Mouse (Mus musculus) heart, postnatal 0 days (tissue): ENCODE data around the gene Ccdc97. TPM values are rescaled to one million over a fixed set of nuclear protein-coding genes. Genes with fewer than 3 reads are reported as not detected.
A peak's percentile ranks its signal among the peaks of the same experiment; 100 is the strongest.

Experiments
- ATAC-seq: fragments of 200-750 bp; cut with Nextera tagmentation; 2 replicates; pipeline ENCODE4 v1.8.0; 2017; ENCODE audit warnings: low read depth, moderate number of reproducible peaks, moderate library complexity; ENCODE audit not compliant: insufficient read depth
- DNase-seq: peaks from one replicate; pipeline ENCODE4 v3.0.0-alpha.2; 2016; ENCODE audit warnings: low spot score
- H3K27ac ChIP-seq: fragments of 300-500 bp; sonication (generic); 2 replicates; pipeline ENCODE4 v1.5.1; 2014; ENCODE audit warnings: low read depth, mild to moderate bottlenecking
- H3K27me3 ChIP-seq: fragments of 300-500 bp; sonication (generic); 2 replicates; pipeline ENCODE4 v1.6.1; 2014; ENCODE audit warnings: low read length, mixed read lengths; ENCODE audit not compliant: control insufficient read depth, insufficient read depth
- H3K36me3 ChIP-seq: fragments of 300-500 bp; sonication (generic); replicated peaks from 2 replicates; pipeline ENCODE4 v1.6.1; 2014; ENCODE audit warnings: low read length, mixed read lengths; ENCODE audit not compliant: control insufficient read depth, insufficient read depth
- H3K4me1 ChIP-seq: fragments of 300-500 bp; sonication (generic); 2 replicates; pipeline ENCODE4 v1.6.1; 2014; ENCODE audit warnings: antibody characterized with exemption; ENCODE audit not compliant: control insufficient read depth, insufficient read depth
- H3K4me2 ChIP-seq: fragments of 300-500 bp; sonication (generic); 2 replicates; pipeline ENCODE4 v1.6.1; 2014; ENCODE audit warnings: low read depth, mild to moderate bottlenecking, low read length, moderate library complexity
- H3K4me3 ChIP-seq: fragments of 300-500 bp; sonication (generic); 2 replicates; pipeline ENCODE4 v1.5.1; 2014; ENCODE audit warnings: low read depth, low read length
- H3K9ac ChIP-seq: fragments of 300-500 bp; sonication (generic); replicated peaks from 2 replicates; pipeline ENCODE4 v1.6.1; 2014; ENCODE audit warnings: low read depth, low read length, mixed read lengths
- H3K9me3 ChIP-seq: fragments of 300-500 bp; sonication (generic); replicated peaks from 2 replicates; pipeline ENCODE4 v1.6.1; 2016; ENCODE audit warnings: low read length; ENCODE audit not compliant: control insufficient read depth
- CTCF ChIP-seq: IDR thresholded peaks from 2 replicates; pipeline ENCODE4 v1.5.1; 2016; ENCODE audit warnings: antibody characterized with exemption, control low read depth, low read depth
- EP300 ChIP-seq: IDR thresholded peaks from 2 replicates; pipeline ENCODE4 v1.6.1; 2016; ENCODE audit warnings: antibody characterized with exemption, low read depth
- WGBS: fragments of 180-500 bp; shearing (Covaris S2); extraction: QIAGEN DNeasy Blood & Tissue Kit; methylation state at CpG from one replicate; pipeline ENCODE4 v1.1.7; 2014; 5-methylcytosine and 5-hydroxymethylcytosine counted together
- polyA plus RNA-seq: library from polyadenylated mRNA; unstranded; fragments of >200 nt; fragmentation: Nextera tagmentation; extraction: Ambion mirVana; gene quantifications from 2 replicates; pipeline ENCODE4 v1.2.1, GENCODE M21; 2015
- total RNA-seq: library from RNA; depleted of rRNA; stranded (reverse); fragments of >200 nt; gene quantifications from 2 replicates; pipeline ENCODE4 v1.2.3, GENCODE M21; 2014; ENCODE audit warnings: low replicate concordance

Ccdc97 gene
- total and polyA plus RNA-seq, 2 experiments from 2014 or later = 11.6 to 13.3 TPM

GRCm38 (mm10) chr7:25753643-25754438, 35.0 kb upstream of the Ccdc97 start:
- H3K36me3 ChIP-seq = peaks cover 22% of the 10 kb centered on the region
- WGBS = under 1% methylated on average over 46 of the region's 46 CpGs
- H3K4me2 ChIP-seq = peak overlapping the region; percentile 95
- peak overlapping the region; percentile 96 for H3K9ac ChIP-seq
- H3K4me3 ChIP-seq = peak overlapping the region; percentile 78
- H3K27me3 ChIP-seq = no peaks in the 10 kb centered on the region
- ATAC-seq (peak; percentile 4), DNase-seq (no peak)
- H3K27ac ChIP-seq = peak overlapping the region; percentile 99
- H3K4me1 ChIP-seq = peaks cover 15% of the 10 kb centered on the region
- TF ChIP-seq CTCF (no peak), EP300 (no peak)
- no peaks in the 10 kb centered on the region for H3K9me3 ChIP-seq

DNA sequence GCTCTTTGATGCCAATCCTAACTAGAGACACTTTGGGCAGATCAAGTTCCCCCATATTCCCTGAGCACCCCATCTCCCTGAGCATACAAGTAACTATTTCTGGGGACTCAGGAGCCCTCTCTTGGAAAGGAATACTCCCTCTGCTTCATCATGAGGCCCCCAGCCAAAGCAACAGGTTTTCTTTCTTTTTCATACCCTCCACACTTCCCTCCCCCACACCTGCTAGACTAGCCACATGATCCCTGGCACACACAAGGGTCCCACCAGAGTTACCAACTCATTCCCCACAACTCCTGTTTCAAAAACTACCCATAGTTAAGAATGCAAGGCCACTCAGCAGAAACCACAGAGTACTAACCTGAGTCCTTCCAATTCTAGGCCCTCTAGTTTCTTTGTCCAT, 34.2 kb upstream of the Ccdc97 start:
- no peak for TF ChIP-seq EP300
- DNase-seq (no peak), ATAC-seq (no peak)
- Histone ChIP-seq H3K27me3 (no peaks in the 10 kb centered on the region), H3K9me3 (no peaks in the 10 kb centered on the region), H3K4me3 (peak overlapping the region; percentile 78), H3K4me1 (peaks cover 15% of the 10 kb centered on the region), H3K27ac (peak overlapping the region; percentile 99; the same call in 1 of the 2 replicates), H3K36me3 (peaks cover 29% of the 10 kb centered on the region), H3K9ac (peak overlapping the region; percentile 96), H3K4me2 (peak overlapping the region; percentile 95)

GRCm38 (mm10) chr7:25746844-25747243, 28.0 kb upstream of the Ccdc97 start:
- H3K4me1 ChIP-seq = no peaks in the 10 kb centered on the region
- H3K4me2 ChIP-seq = no peak overlapping the region
- H3K27ac ChIP-seq = no peak overlapping the region
- WGBS = 41% methylated on average over 3 of the region's 3 CpGs
- H3K9ac ChIP-seq = no peak overlapping the region
- ATAC-seq (no peak), DNase-seq (no peak)
- no peaks in the 10 kb centered on the region for H3K27me3 ChIP-seq
- TF ChIP-seq CTCF (no peak), EP300 (no peak)
- H3K4me3 ChIP-seq = no peak overlapping the region
- H3K36me3 ChIP-seq = peaks cover 90% of the 10 kb centered on the region
- no peaks in the 10 kb centered on the region for H3K9me3 ChIP-seq

DNA sequence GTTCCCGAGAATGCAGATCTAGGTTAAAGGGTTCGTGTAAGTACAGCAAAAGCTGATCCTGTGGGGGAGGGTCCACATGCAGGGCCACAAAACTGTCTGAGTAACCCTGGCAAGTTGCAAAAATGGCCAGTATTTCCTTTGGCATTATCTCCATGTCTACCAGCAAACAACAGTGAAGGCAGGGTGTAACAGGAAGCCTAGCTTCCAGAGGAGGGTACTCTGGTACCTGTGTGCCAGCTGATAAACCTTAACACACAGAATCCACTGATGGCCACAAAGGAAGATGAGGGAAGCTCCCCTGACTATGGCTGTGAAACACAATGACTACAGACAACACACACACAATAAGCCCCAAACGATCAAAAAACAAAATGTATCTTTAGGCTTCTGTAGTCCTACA, 19.4 kb upstream of the Ccdc97 start:
- Histone ChIP-seq H3K27ac (no peak overlapping the region), H3K4me2 (no peak overlapping the region), H3K9me3 (no peaks in the 10 kb centered on the region), H3K4me3 (no peak overlapping the region), H3K36me3 (peaks cover 100% of the 10 kb centered on the region), H3K27me3 (no peaks in the 10 kb centered on the region), H3K4me1 (no peaks in the 10 kb centered on the region), H3K9ac (no peak overlapping the region)
- DNase-seq (no peak), ATAC-seq (no peak)
- WGBS = 80% methylated on average over 3 of the region's 3 CpGs
- TF ChIP-seq EP300 (no peak), CTCF (no peak)

DNA sequence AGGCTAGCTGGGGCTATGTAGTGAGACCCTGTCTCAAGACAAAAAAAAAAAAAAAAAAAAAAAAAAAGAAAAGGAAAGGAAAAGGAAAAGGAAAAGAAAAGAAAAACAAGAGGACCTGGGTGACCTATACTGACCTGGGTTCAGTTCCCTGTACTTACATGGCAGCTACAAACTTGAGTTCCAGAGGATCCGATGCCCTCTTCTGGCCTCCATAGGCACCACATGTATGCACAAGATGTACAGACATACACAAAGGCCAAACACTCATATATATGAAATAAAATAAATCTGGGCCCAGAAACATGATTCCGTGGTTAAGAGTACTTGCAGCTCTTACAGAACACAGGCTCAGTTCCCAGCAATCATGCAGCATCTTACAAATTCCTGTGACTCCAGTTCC, 18.0 kb upstream of the Ccdc97 start:
- TF ChIP-seq EP300 (no peak), CTCF (peak; percentile 22; the same call in 1 of the 2 replicates)
- WGBS = 92% methylated on average over 2 of the region's 2 CpGs
- Histone ChIP-seq H3K4me2 (no peak overlapping the region), H3K27me3 (no peaks in the 10 kb centered on the region), H3K27ac (no peak overlapping the region), H3K4me1 (no peaks in the 10 kb centered on the region), H3K36me3 (peaks cover 100% of the 10 kb centered on the region), H3K9me3 (no peaks in the 10 kb centered on the region), H3K9ac (no peak overlapping the region), H3K4me3 (no peak overlapping the region)
- DNase-seq = no peak
- ATAC-seq = no peak

DNA sequence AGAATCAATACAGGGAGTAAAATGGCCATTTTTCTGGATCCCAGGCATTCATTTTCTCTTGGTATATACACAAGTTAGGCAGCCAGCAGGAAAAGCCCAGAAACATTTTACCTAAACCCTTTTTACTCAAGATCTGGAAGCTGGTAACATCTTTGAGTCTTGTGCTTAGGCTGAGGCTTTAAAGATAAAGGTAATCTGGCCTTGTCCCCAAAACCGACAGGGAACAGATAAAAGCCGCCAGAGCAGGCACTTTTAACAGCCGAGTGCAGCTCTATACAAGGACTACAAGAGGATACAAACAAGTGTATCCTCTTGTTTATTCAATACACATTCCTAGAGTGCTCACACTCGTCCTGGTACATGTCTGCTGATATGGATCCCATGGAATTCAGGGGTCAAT, 16.1 kb upstream of the Ccdc97 start:
- no peaks in the 10 kb centered on the region for H3K27me3 ChIP-seq
- H3K9ac ChIP-seq = no peak overlapping the region
- no peak overlapping the region for H3K4me2 ChIP-seq
- no peak for ATAC-seq
- WGBS = 30% methylated on average over 4 of the region's 4 CpGs
- H3K36me3 ChIP-seq = peaks cover 100% of the 10 kb centered on the region
- DNase-seq = no peak
- H3K9me3 ChIP-seq = no peaks in the 10 kb centered on the region
- no peaks in the 10 kb centered on the region for H3K4me1 ChIP-seq
- no peak overlapping the region for H3K27ac ChIP-seq
- TF ChIP-seq EP300 (no peak), CTCF (no peak)
- no peak overlapping the region for H3K4me3 ChIP-seq
